Mouse (Mus musculus) cerebellum, adult 2 months (tissue): ENCODE results near the gene Prkar2b.

ENCODE experiments used
- CTCF ChIP-seq: fragments of 200-500 bp; IDR thresholded peaks from 2 replicates; pipeline ENCODE4 v1.5.1; 2011; ENCODE audit warnings: low read depth, mild to moderate bottlenecking, control low read depth, low read length, moderate library complexity, borderline replicate concordance; ENCODE audit not compliant: insufficient read depth
- POLR2A ChIP-seq: fragments of 200-500 bp; IDR thresholded peaks from 2 replicates; pipeline ENCODE4 v1.6.1; 2011; ENCODE audit warnings: low read length, control low read depth, borderline replicate concordance; ENCODE audit not compliant: insufficient read depth

DNA sequence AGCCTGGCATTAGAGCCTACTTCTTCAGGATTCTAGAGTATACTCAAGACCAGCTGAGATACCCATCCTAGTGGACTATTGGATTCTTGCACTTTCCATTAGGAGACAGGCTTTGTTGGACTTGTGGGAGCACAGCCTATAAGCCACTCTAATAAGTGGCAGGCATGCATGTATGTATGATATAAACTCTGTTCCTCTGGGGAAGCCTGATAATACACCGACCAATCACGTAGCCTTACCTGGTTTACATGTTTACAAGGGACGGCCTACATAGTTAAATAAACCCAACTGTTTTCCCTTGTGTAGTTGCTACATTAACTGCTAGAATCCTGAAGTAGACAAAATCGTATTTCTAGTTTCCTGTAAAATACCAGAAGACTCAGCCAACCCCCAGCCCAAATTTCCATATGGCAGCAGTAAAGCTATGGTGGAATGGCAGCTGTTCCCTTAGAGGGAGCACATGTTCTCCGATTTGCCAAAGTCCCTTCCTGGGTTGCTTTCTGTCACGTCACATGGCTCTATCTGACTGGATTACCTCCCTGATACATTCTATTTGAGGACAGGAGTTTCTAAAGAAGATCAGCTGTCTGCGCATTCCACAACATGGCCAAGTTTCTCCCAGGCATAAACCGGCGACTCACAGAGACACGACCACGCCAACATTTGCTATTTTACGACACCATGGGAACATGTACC lies 95.4 kb downstream of the Prkar2b start:
- TF ChIP-seq POLR2A (no peak), CTCF (no peak)
